Mouse (Mus musculus): ENCODE results near the gene Wwp2.
"Not testable (repeated sequence)": the region's sequence is repeated elsewhere in the genome, so short reads cannot be mapped to it uniquely, and the experiment has no call there.

The Wwp2 gene

DNA sequence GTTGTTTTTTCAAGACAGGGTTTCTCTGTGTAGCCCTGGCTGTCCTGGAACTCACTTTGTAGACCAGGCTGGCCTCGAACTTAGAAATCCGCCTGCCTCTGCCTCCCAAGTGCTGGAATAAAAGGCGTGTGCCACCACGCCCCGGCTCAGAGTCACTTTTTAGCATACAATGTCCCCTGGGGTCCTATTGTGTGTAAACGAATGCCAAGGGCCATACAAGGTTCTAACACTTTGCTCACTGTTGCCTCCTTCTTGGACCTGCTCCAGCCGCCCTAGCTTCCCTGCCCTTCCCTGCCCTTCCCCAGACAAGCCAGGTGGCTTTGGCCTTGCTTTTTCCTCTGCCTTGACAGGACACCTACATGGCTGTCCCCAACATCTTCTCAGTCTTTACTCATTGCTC is 40.6 kb downstream of the Wwp2 start:
- not testable (repeated sequence) for DNase-seq (ENCODE audit: low read depth)

GRCm38 (mm10) chr8:107478728-107479127 is 42.6 kb downstream of the Wwp2 start:
- no peak for DNase-seq (ENCODE audit: low read depth)

DNA sequence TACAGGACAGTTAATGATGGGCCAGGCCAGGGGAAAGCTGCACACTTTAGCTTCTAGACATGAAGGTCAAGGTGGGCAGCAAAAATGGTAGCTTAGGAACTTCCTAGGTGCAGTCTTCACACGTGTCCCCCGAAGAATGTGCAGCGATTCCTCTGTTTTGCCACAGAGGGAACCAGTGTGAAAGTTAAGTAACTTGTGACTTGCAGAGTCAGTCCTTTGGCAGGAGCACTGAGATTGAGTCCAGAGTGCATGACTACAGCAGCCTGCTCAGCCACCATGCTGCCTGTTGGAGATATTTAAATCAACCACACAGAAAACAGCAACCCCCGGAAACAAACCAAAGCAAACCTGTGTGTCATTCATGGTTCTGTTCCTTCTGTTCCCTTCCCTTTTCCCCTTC is 44.3 kb downstream of the Wwp2 start:
- DNase-seq (ENCODE audit: low read depth) = no peak

GRCm38 (mm10) chr8:107483250-107483649 is 47.1 kb downstream of the Wwp2 start:
- no peak for DNase-seq (ENCODE audit: low read depth)

DNA sequence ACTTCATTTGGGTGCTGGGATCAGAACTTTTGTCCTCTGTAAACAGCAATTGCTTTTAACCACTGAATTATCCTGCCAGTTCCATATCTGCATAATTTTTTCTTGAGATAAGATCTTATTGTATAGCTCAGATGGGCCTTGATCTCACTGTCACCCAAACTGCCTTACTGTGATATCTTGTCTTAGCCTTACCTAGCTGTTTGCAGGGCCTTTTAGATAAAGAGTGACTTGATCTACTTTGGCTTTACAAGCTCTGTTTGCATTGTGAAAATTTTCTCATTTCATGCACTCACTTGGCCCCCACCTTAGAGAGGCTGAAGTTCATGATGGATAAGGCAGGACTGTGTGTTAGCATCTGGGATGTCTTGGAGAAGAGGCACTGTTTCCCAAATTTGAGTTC is 48.8 kb downstream of the Wwp2 start:
- no peak for DNase-seq (ENCODE audit: low read depth)

- DNase-seq (ENCODE audit: low read depth) = no peak
These were observed 52.4 kb downstream of the Wwp2 start for GRCm38 (mm10) chr8:107488551-107488950.

- DNase-seq (ENCODE audit: low read depth) = no peak
These were observed 52.9 kb downstream of the Wwp2 start for GRCm38 (mm10) chr8:107489086-107489485.

DNA sequence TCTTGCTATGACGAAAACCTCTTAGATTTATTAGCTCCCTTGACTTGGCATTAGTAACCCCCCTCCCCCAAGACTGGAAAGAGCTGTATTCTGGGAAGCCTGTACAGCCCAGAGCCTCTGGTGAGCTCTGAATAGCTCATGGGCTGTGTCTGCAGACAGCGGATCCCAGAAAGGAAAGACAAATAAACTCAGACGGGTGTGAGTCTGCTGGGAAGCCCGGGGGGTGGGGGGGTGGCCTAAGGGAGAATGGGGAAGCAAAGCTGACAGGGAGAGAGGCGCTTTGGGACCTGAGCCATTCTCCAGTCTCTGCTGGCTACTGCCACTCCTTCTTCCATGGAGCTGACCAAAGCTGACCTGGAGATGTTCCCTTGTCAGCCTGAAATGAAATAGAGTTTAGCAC is 53.8 kb downstream of the Wwp2 start:
- DNase-seq (ENCODE audit: low read depth) = no peak

DNA sequence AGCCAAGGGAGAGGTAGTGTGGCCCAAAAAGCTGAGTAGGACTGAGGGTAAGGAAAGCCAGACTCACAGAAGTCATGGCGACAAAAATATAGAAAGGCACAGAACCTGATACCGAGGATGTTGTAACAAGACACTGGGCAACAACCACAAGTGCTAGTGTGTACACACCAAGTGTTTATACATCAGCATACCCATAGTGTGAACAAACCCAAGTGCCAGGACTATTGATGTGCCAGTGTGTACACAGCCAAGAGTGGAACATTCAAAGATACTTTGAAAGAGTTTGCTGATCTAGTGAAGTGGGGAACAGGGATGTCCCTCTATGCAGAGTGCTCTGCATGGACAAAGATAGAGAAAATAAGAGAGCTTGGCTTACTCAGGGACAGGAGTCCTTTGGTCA is 54.5 kb downstream of the Wwp2 start:
- DNase-seq (ENCODE audit: low read depth) = no peak

GRCm38 (mm10) chr8:107491212-107491611 is 55.0 kb downstream of the Wwp2 start:
- no peak for DNase-seq (ENCODE audit: low read depth)

DNA sequence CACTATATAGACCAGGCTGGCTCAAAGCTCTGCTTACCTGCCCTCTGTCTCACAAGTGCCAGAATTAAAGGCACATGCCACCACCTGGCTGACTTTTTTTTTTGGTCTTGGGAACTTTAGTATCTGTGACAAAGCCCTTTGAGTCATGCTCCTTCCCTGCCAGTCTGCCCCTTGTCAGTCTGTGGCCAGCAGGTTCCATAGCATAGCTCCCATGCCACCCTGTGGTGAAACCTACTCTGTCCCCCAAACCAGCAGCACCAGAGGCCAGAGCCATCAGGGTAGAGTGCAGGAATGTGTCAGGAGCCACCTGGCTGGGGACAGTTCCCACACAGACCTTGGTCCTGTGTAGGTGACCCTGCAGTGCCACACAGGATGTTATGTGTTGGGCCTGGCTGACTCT is 55.7 kb downstream of the Wwp2 start:
- no peak for DNase-seq (ENCODE audit: low read depth)

DNA sequence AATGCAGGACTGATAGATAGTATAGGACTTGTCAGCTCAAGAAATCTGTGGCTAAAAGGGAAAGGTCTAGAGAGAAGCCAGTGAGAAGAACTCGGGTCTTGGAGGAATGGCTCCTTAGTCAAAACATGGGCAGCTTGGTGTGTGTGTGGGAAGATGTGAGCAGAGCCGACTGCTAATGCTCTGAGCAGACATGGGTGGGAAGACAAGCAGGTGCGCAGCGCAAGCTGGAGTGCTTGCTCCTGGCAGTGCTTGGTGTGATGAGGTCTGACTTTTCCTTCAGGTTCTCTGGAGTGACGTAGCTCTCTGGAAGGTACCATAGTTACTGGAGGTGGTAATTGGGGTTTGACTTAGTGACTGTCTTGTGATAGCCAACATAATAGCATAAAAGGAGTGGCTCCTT is 56.6 kb downstream of the Wwp2 start:
- DNase-seq (ENCODE audit: low read depth) = no peak

DNA sequence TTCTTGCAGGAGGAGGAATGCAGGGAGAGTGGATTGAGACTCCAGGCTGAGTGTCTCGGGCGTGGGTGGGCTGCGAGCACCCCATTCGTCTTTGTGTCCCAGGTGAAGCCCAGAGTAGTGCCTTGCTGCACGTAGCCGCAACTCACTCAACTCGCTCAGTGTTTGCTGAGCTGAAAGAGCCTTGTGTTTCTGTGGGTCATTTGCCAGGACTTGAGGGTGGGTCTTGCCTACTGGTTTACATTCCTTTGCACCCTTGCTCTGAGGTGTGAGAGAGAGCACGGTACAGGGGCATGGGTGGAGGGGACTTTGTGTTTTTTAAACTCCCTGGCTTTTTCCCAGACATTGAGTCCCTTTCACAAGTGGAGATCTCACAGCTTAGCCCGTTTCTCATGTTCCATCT is 59.3 kb downstream of the Wwp2 start:
- DNase-seq (ENCODE audit: low read depth) = no peak

GRCm38 (mm10) chr8:107497708-107498107 is 61.5 kb downstream of the Wwp2 start:
- DNase-seq (ENCODE audit: low read depth) = no peak

DNA sequence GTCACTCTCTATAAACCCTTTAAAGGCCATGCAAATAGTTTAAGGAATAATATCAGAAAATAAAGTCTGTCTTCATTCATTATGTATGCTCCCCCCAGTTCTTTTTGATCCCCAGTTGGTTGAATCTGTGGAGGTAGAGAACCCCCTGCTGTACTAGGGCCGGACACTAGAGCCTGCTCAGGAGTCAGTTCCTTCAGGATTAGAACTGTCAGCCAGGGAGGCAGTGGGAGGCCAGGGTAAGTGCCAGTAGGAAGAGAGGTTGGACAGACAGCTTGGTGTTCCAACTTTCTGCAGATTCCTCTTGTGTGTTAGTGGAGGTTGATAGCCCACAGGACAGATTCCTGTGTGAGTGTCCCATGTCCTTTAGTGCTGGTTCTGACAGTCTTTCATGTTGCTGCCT is 62.2 kb downstream of the Wwp2 start:
- no peak for DNase-seq (ENCODE audit: low read depth)

GRCm38 (mm10) chr8:107498806-107499205 is 62.6 kb downstream of the Wwp2 start:
- no peak for DNase-seq (ENCODE audit: low read depth)

GRCm38 (mm10) chr8:107499519-107499918 is 63.4 kb downstream of the Wwp2 start:
- no peak for DNase-seq (ENCODE audit: low read depth)

DNA sequence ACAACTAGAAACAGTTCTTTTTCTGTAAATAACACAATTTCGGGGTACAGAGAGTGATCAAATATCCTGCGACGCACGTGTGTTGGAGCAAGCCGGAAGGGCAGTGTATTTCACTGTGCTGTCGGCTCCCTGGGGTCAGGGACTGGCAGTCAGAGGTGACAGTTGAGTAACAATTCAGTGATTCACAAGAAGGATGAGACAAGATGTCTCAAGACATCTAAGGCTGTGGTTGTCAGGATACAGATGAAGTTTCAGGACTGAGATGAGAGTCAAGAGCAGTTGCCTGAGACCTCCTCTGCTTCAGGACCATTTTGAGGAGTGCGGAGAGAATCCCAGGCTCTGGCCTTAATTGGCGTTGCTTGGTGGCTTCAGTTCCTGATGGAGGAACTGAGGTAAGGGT is 66.2 kb downstream of the Wwp2 start:
- DNase-seq (ENCODE audit: low read depth) = peak; percentile 12

DNA sequence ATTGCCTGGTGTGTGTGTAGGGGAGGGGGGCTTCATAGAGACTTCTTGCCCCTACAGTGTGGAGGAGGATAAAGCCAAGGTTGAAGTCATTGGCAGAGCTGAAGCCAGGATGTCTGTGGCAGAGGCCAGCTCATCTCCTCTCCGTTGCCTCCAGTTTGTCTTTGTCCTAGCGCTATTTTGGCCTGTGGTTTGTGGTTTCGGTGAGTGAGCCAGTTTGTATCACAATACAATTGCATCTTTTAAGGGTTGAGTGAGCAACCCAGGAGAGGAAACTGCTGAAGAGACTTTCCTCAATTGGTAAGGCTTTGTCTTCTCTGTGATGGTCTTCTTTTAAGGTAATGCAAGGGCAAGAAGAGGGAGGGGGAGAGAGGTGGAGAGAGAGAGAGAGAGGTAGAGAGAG is 66.8 kb downstream of the Wwp2 start:
- peak; percentile 73 for DNase-seq (ENCODE audit: low read depth)

- peak; percentile 35 for DNase-seq (ENCODE audit: low read depth)
These were observed 67.2 kb downstream of the Wwp2 start for GRCm38 (mm10) chr8:107503354-107503753.

DNA sequence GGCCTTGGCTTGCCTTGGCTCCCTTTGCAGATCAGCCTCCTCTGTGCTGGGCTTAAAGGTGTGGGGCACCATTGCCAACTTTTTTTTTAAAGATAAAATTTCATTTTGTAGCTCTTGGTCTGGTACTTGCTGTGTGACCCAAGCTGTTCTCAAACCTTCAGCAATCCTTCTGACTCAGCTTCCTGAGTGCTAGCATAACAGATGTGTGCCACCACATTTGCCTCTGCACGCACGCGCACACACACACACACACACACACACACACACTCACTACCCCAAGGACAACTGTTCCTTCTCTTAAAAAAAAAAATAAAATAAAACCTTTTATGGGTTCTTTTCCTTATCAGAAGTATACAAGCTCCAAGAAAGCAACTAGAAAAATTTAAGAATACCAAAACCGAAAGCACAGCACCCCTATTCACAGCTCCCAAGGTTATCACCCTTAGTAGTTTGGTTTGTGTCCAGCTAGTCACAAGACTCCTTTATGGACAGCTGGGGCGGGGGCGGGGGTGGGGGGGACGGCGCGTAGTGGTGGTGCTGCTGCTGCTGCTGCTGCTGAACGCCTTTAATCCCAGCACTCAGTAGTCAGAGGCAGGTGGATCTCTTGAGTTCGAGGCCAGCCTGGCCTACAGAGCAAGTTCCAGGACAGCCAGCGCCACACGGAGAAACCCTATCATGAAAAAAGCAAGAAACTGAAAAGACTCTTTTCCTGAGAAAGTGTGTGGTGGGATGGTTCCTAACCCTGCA is 68.2 kb downstream of the Wwp2 start:
- DNase-seq (ENCODE audit: low read depth) = no peak

GRCm38 (mm10) chr8:107505271-107505670 is 69.1 kb downstream of the Wwp2 start:
- DNase-seq (ENCODE audit: low read depth) = no peak

DNA sequence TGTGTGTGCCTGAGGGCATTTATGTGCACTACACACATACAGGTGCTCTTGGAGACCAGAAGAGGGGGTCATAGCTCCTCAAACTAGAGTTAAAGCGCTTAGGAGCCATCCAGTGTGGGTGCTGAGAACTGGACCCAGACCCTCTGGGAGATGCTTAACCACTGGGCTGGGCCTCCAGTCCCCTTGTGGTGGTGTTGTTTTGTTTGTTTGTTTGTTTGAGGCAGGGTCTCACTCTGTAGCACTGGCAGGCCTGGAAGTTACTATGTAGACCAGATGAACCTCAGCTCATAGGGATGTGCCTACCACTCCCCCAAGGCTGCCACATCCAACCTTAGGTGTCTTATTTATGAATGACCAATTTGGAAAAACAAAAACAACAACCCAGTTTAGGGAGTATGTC is 70.9 kb downstream of the Wwp2 start:
- DNase-seq (ENCODE audit: low read depth) = no peak

DNA sequence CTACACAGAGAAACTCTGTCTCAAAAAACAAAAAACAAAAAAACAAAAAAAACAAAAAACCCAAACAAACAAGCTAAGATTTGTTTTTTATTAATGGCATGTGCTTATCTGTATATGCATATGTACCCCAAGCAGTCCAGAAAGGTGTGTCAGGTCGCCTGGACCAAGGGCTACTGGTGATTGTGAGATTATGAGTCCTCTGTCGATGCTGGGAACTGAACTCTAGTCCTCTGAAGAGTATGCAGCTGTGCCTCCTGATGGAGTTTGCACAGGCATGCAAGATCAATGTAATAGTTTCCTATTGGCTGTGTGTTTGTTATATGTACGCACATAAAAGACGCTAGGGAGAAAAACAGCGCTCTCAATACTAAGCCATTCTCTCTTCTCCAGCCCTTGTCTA is 74.0 kb downstream of the Wwp2 start:
- no peak for DNase-seq (ENCODE audit: low read depth)

- no peak for DNase-seq (ENCODE audit: low read depth)
These were observed 74.6 kb downstream of the Wwp2 start for GRCm38 (mm10) chr8:107510766-107511165.
